Mouse (Mus musculus): ENCODE results near the gene Tas2r109. TPM values are rescaled to one million over a fixed set of nuclear protein-coding genes. Genes with fewer than 3 reads are reported as not detected.
"Not testable (repeated sequence)": the region's sequence is repeated elsewhere in the genome, so short reads cannot be mapped to it uniquely, and the experiment has no call there.

The Tas2r109 gene
- polyA plus RNA-seq (2015; fragmentation: Nextera tagmentation; extraction: Ambion mirVana) = not detected in 2 replicates

DNA sequence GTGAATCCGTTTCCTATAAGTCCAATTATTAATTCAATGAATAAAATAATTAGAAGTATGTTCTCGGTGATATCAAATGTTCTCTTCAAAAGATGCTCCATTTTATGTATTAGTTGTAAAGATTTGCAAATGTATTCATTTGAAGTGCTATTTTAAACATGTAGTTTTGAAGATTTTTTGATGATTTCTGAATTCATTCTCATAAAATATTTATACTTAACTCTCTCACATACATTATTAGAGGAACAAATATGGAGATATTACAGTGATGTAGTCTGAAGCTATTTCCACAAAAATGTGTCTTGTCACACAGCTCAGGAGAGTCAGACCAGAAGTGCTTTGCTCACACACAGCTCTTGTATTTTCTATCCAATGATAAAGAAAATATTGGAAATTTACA is at the start of gene Tas2r109:
TSS of gene Tas2r109 (minus strand) at position 101 of the 400 bp plus-strand sequence.
- Histone ChIP-seq H3K27ac (ENCODE audit: low read length) (no peak within 1 kb of the TSS), H3K9ac (ENCODE audit: low read length) (no peak within 1 kb of the TSS), H3K4me3 (ENCODE audit: low read length) (no peak within 1 kb of the TSS), H3K4me2 (ENCODE audit: low read depth, low read length) (no peak within 1 kb of the TSS), H3K9me3 (replicated peaks; ENCODE audit: control insufficient read depth, low read length) (no peaks in the 10 kb centered on the region), H3K36me3 (ENCODE audit: control insufficient read depth, insufficient read depth) (no peaks in the 10 kb centered on the region), H3K27me3 (ENCODE audit: control insufficient read depth, insufficient read depth, low read length) (no peaks in the 10 kb centered on the region), H3K4me1 (ENCODE audit: control insufficient read depth, insufficient read depth, low read length) (no peaks in the 10 kb centered on the region)
- WGBS = 72% methylated on average over 2 of the region's 2 CpGs
- ATAC-seq (replicated peaks; ENCODE audit: extremely low read depth, insufficient read depth, low FRiP score) = no peak

DNA sequence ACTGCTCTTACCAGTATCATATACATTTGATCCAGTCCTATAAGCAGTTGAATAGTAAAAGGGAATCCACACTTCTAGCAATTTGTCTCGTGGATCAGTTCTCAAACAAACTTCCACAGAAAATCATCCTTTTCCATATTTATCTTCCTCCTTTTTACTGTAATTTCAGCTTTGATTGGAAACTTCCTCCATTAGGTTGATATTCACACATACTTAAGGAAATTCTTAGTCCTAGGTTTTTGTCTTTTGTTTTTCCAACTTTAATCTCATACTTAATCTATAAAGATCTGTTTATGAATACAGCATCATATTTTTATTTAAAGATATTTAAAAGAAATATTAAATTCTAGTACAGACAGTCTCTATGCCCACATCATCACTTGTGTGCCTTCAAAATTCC is 22.9 kb downstream of the Tas2r109 start, which contains the start of gene Tas2r131:
TSS of gene Tas2r131 (minus strand) at position 101 of the 400 bp plus-strand sequence.
- H3K9me3 ChIP-seq (replicated peaks; ENCODE audit: control insufficient read depth, low read length) = no peaks in the 10 kb centered on the region
- no peak within 1 kb of the TSS for H3K9ac ChIP-seq (ENCODE audit: low read length)
- H3K36me3 ChIP-seq (ENCODE audit: control insufficient read depth, insufficient read depth) = no peaks in the 10 kb centered on the region
- H3K27ac ChIP-seq (ENCODE audit: low read length) = no peak within 1 kb of the TSS
- no peaks in the 10 kb centered on the region for H3K27me3 ChIP-seq (ENCODE audit: control insufficient read depth, insufficient read depth, low read length)
- H3K4me2 ChIP-seq (ENCODE audit: low read depth, low read length) = no peak within 1 kb of the TSS
- H3K4me1 ChIP-seq (ENCODE audit: control insufficient read depth, insufficient read depth, low read length) = no peaks in the 10 kb centered on the region
- H3K4me3 ChIP-seq (ENCODE audit: low read length) = no peak within 1 kb of the TSS
- no peak for ATAC-seq (replicated peaks; ENCODE audit: extremely low read depth, insufficient read depth, low FRiP score)
- 55% methylated on average over 1 of the region's 1 CpGs for WGBS

DNA sequence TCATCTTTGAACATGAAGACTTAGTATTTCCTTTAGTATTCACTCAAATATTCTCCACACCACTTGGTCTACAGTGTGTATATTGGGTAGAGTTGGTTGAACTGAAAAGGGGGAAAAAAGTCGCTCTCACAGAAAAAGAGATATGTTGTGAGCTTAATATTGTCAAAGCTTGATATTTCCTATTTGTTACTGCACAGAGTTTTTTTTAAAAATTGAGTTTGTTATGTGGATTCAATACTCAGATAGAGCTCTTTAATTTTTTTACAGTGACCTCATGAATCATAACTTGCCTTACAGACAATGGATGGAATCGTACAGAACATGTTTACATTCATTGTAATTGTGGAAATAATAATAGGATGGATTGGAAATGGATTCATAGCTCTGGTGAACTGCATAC is 30.0 kb downstream of the Tas2r109 start, which contains the start of gene Tas2r129:
TSS of gene Tas2r129 (plus strand) at position 301 of the 400 bp plus-strand sequence.
- Histone ChIP-seq H3K9me3 (replicated peaks; ENCODE audit: control insufficient read depth, low read length) (no peaks in the 10 kb centered on the region), H3K4me1 (ENCODE audit: control insufficient read depth, insufficient read depth, low read length) (no peaks in the 10 kb centered on the region), H3K4me2 (ENCODE audit: low read depth, low read length) (no peak within 1 kb of the TSS), H3K27ac (ENCODE audit: low read length) (no peak within 1 kb of the TSS), H3K4me3 (ENCODE audit: low read length) (no peak within 1 kb of the TSS), H3K36me3 (ENCODE audit: control insufficient read depth, insufficient read depth) (no peaks in the 10 kb centered on the region), H3K9ac (ENCODE audit: low read length) (no peak within 1 kb of the TSS), H3K27me3 (ENCODE audit: control insufficient read depth, insufficient read depth, low read length) (no peaks in the 10 kb centered on the region)
- 61% methylated on average over 2 of the region's 2 CpGs for WGBS
- no peak for ATAC-seq (replicated peaks; ENCODE audit: extremely low read depth, insufficient read depth, low FRiP score)

DNA sequence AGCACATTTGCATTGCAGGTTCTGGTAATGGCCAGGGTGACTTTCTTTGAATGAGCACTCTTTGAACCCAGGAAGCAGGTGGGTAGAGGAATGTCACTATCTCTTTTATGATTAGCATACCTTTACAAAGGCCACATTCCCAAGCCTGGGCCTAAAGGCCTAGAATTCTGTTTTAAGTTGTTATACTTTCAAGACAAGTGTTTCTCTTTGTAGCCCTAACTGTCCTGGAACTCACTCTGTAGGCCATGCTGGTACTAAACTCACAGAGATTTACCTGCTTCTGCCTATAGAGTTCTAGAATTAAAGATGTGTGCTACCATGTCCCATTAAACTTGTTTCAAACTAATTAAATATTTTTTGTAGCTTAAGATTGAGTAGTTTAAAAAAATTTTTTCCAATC is 39.4 kb downstream of the Tas2r109 start:
- not testable (repeated sequence) for H3K27me3 ChIP-seq (ENCODE audit: control insufficient read depth, insufficient read depth, low read length); H3K4me3 ChIP-seq (ENCODE audit: low read length); H3K9me3 ChIP-seq (replicated peaks; ENCODE audit: control insufficient read depth, low read length); H3K9ac ChIP-seq (ENCODE audit: low read length); H3K4me2 ChIP-seq (ENCODE audit: low read depth, low read length); H3K4me1 ChIP-seq (ENCODE audit: control insufficient read depth, insufficient read depth, low read length); H3K36me3 ChIP-seq (ENCODE audit: control insufficient read depth, insufficient read depth); ATAC-seq (replicated peaks; ENCODE audit: extremely low read depth, insufficient read depth, low FRiP score); H3K27ac ChIP-seq (ENCODE audit: low read length)

Other genes with a start within 250 kb of the Tas2r109 start
- gene Tas2r115, start 242.9 kb downstream of the Tas2r109 start, polyA plus RNA-seq (2015; fragmentation: Nextera tagmentation; extraction: Ambion mirVana) = not detected in 2 replicates
- not detected in 2 replicates for gene Tas2r124, start 226.2 kb downstream of the Tas2r109 start, polyA plus RNA-seq (2015; fragmentation: Nextera tagmentation; extraction: Ambion mirVana)
- gene Tas2r102, start 218.8 kb downstream of the Tas2r109 start, polyA plus RNA-seq (2015; fragmentation: Nextera tagmentation; extraction: Ambion mirVana) = not detected in 2 replicates
- not detected in 2 replicates for gene Tas2r136, start 202.8 kb downstream of the Tas2r109 start, polyA plus RNA-seq (2015; fragmentation: Nextera tagmentation; extraction: Ambion mirVana)
- not detected in 2 replicates for gene Tas2r117, start 178.1 kb downstream of the Tas2r109 start, polyA plus RNA-seq (2015; fragmentation: Nextera tagmentation; extraction: Ambion mirVana)
- not detected in 2 replicates for gene Tas2r123, start 133.8 kb downstream of the Tas2r109 start, polyA plus RNA-seq (2015; fragmentation: Nextera tagmentation; extraction: Ambion mirVana)
- not detected in 2 replicates for gene Tas2r116, start 125.5 kb downstream of the Tas2r109 start, polyA plus RNA-seq (2015; fragmentation: Nextera tagmentation; extraction: Ambion mirVana)
- gene Tas2r110, start 113.0 kb downstream of the Tas2r109 start, polyA plus RNA-seq (2015; fragmentation: Nextera tagmentation; extraction: Ambion mirVana) = not detected in 2 replicates
- gene Tas2r113, start 88.0 kb downstream of the Tas2r109 start, polyA plus RNA-seq (2015; fragmentation: Nextera tagmentation; extraction: Ambion mirVana) = not detected in 2 replicates
- not detected in 2 replicates for gene Tas2r125, start 71.3 kb downstream of the Tas2r109 start, polyA plus RNA-seq (2015; fragmentation: Nextera tagmentation; extraction: Ambion mirVana)
- not detected in 2 replicates for gene Tas2r129, start 29.9 kb downstream of the Tas2r109 start, polyA plus RNA-seq (2015; fragmentation: Nextera tagmentation; extraction: Ambion mirVana)
- not detected in 2 replicates for gene Tas2r131, start 23.0 kb downstream of the Tas2r109 start, polyA plus RNA-seq (2015; fragmentation: Nextera tagmentation; extraction: Ambion mirVana)
- gene Tas2r103, start 56.1 kb upstream of the Tas2r109 start, polyA plus RNA-seq (2015; fragmentation: Nextera tagmentation; extraction: Ambion mirVana) = not detected in 2 replicates
- gene Tas2r140, start 74.9 kb upstream of the Tas2r109 start, polyA plus RNA-seq (2015; fragmentation: Nextera tagmentation; extraction: Ambion mirVana) = not detected in 2 replicates
- 52.8 and 65.6 TPM in 2 replicates for gene Smim10l1, start 123.9 kb upstream of the Tas2r109 start, polyA plus RNA-seq (2015; fragmentation: Nextera tagmentation; extraction: Ambion mirVana)